Mouse (Mus musculus) intestine, embryonic 14.5 days (tissue): ENCODE data around the gene Ifit1bl1. TPM values are rescaled to one million over a fixed set of nuclear protein-coding genes. Genes with fewer than 3 reads are reported as not detected.

Source experiments
- ATAC-seq: fragments of 200-750 bp; cut with Nextera tagmentation; replicated peaks from 2 replicates; pipeline ENCODE4 v1.8.0; 2017; ENCODE audit warnings: low read depth, moderate number of reproducible peaks, moderate TSS enrichment, moderate library complexity; ENCODE audit not compliant: low FRiP score, low TSS enrichment
- DNase-seq: peaks from one replicate; pipeline ENCODE4 v3.0.0-alpha.2; 2018; ENCODE audit warnings: low spot score
- H3K27ac ChIP-seq: fragments of 300-500 bp; sonication (generic); 2 replicates; pipeline ENCODE4 v1.5.1; 2014; ENCODE audit warnings: low read depth, mild to moderate bottlenecking, control low read depth
- H3K27me3 ChIP-seq: fragments of 300-500 bp; sonication (generic); replicated peaks from 2 replicates; pipeline ENCODE4 v1.6.1; 2014; ENCODE audit warnings: low read length, control low read depth; ENCODE audit not compliant: control insufficient read depth, insufficient read depth
- H3K36me3 ChIP-seq: fragments of 300-500 bp; sonication (generic); 2 replicates; pipeline ENCODE4 v1.6.1; 2014; ENCODE audit warnings: low read length, control low read depth; ENCODE audit not compliant: control insufficient read depth, insufficient read depth
- H3K4me1 ChIP-seq: fragments of 300-500 bp; sonication (generic); replicated peaks from 2 replicates; pipeline ENCODE4 v1.6.1; 2014; ENCODE audit warnings: low read length, control low read depth, mixed read lengths; ENCODE audit not compliant: control insufficient read depth, insufficient read depth
- H3K4me2 ChIP-seq: fragments of 300-500 bp; sonication (generic); 2 replicates; pipeline ENCODE4 v1.6.1; 2014; ENCODE audit warnings: low read length
- H3K4me3 ChIP-seq: fragments of 300-500 bp; sonication (generic); 2 replicates; pipeline ENCODE4 v1.5.1; 2014; ENCODE audit warnings: low read depth, low read length, control low read depth, mixed read lengths
- H3K9ac ChIP-seq: fragments of 300-500 bp; sonication (generic); 2 replicates; pipeline ENCODE4 v1.6.1; 2014; ENCODE audit warnings: mild to moderate bottlenecking, low read length
- H3K9me3 ChIP-seq: fragments of 300-500 bp; sonication (generic); 2 replicates; pipeline ENCODE4 v1.6.1; 2016; ENCODE audit warnings: low read length, control low read depth; ENCODE audit not compliant: control insufficient read depth
- WGBS: fragments of 180-500 bp; shearing (Covaris S2); extraction: QIAGEN DNeasy Blood & Tissue Kit; methylation state at CpG from one replicate; pipeline ENCODE4 v1.1.7; 2014; 5-methylcytosine and 5-hydroxymethylcytosine counted together
- polyA plus RNA-seq: library from polyadenylated mRNA; unstranded; fragments of >200 nt; fragmentation: Nextera tagmentation; extraction: Ambion mirVana; gene quantifications from 2 replicates; pipeline ENCODE4 v1.2.1, GENCODE M21; 2014

Ifit1bl1 gene
- polyA plus RNA-seq, 1 experiment from 2014 or later = 0.18 TPM

GRCm38 (mm10) chr19:34562556-34562955, 39.2 kb downstream of the Ifit1bl1 start:
- no peaks in the 10 kb centered on the region for H3K36me3 ChIP-seq
- ATAC-seq (no peak), DNase-seq (no peak)
- H3K4me2 ChIP-seq = no peak overlapping the region
- no peaks in the 10 kb centered on the region for H3K4me1 ChIP-seq
- H3K27me3 ChIP-seq = no peaks in the 10 kb centered on the region
- no peak overlapping the region for H3K27ac ChIP-seq
- H3K9me3 ChIP-seq = no peaks in the 10 kb centered on the region
- H3K4me3 ChIP-seq = no peak overlapping the region
- H3K9ac ChIP-seq = no peak overlapping the region

- H3K4me2 ChIP-seq = no peak overlapping the region
- H3K27ac ChIP-seq = no peak overlapping the region
- no peak overlapping the region for H3K4me3 ChIP-seq
- H3K36me3 ChIP-seq = no peaks in the 10 kb centered on the region
- no peaks in the 10 kb centered on the region for H3K27me3 ChIP-seq
- peaks cover 17% of the 10 kb centered on the region for H3K4me1 ChIP-seq
- ATAC-seq (no peak), DNase-seq (no peak)
- H3K9ac ChIP-seq = no peak overlapping the region
- H3K9me3 ChIP-seq = no peaks in the 10 kb centered on the region; the same call in 1 of the 2 replicates
- WGBS = 46% methylated on average over 3 of the region's 3 CpGs
Measured at GRCm38 (mm10) chr19:34556621-34557020, 45.1 kb downstream of the Ifit1bl1 start.

- Histone ChIP-seq H3K4me1 (peaks cover 17% of the 10 kb centered on the region), H3K4me3 (no peak overlapping the region), H3K27me3 (no peaks in the 10 kb centered on the region), H3K36me3 (no peaks in the 10 kb centered on the region), H3K4me2 (no peak overlapping the region), H3K9ac (no peak overlapping the region), H3K27ac (no peak overlapping the region), H3K9me3 (no peaks in the 10 kb centered on the region; the same call in 1 of the 2 replicates)
- ATAC-seq (no peak), DNase-seq (no peak)
Measured at GRCm38 (mm10) chr19:34554061-34554460, 47.7 kb downstream of the Ifit1bl1 start.

GRCm38 (mm10) chr19:34553522-34553921, 48.2 kb downstream of the Ifit1bl1 start:
- Histone ChIP-seq H3K4me3 (no peak overlapping the region), H3K27ac (peak overlapping the region; percentile 47; the same call in 1 of the 2 replicates), H3K27me3 (no peaks in the 10 kb centered on the region), H3K9ac (no peak overlapping the region), H3K4me2 (peak overlapping the region; percentile 34), H3K36me3 (no peaks in the 10 kb centered on the region), H3K4me1 (peaks cover 17% of the 10 kb centered on the region), H3K9me3 (no peaks in the 10 kb centered on the region; the same call in 1 of the 2 replicates)
- WGBS = 47% methylated on average over 3 of the region's 3 CpGs
- DNase-seq (no peak), ATAC-seq (no peak)

- Histone ChIP-seq H3K27ac (peak overlapping the region; percentile 47; the same call in 1 of the 2 replicates), H3K27me3 (no peaks in the 10 kb centered on the region), H3K36me3 (no peaks in the 10 kb centered on the region), H3K4me3 (no peak overlapping the region), H3K4me2 (peak overlapping the region; percentile 34), H3K9ac (no peak overlapping the region), H3K4me1 (peaks cover 17% of the 10 kb centered on the region), H3K9me3 (no peaks in the 10 kb centered on the region; the same call in 1 of the 2 replicates)
- no peak for DNase-seq
- ATAC-seq = no peak
- 50% methylated on average over 6 of the region's 6 CpGs for WGBS
Measured at GRCm38 (mm10) chr19:34553021-34553420, 48.7 kb downstream of the Ifit1bl1 start.

- no peaks in the 10 kb centered on the region for H3K36me3 ChIP-seq
- peak overlapping the region; percentile 30; the same call in 1 of the 2 replicates for H3K27ac ChIP-seq
- H3K9me3 ChIP-seq = no peaks in the 10 kb centered on the region; the same call in 1 of the 2 replicates
- H3K4me2 ChIP-seq = peak overlapping the region; percentile 34
- WGBS = 29% methylated on average over 5 of the region's 5 CpGs
- peak overlapping the region; percentile 12; the same call in 1 of the 2 replicates for H3K4me3 ChIP-seq
- ATAC-seq (no peak), DNase-seq (no peak)
- H3K27me3 ChIP-seq = no peaks in the 10 kb centered on the region
- H3K9ac ChIP-seq = no peak overlapping the region
- H3K4me1 ChIP-seq = peaks cover 17% of the 10 kb centered on the region
Measured at GRCm38 (mm10) chr19:34551981-34552380, 49.8 kb downstream of the Ifit1bl1 start.

- H3K9ac ChIP-seq = peak within 1 kb of the TSS; percentile 39
Measured at GRCm38 (mm10) chr19:34550534-34551223, 51.1 kb downstream of the Ifit1bl1 start, which contains the start of gene Ifit2. TSS of gene Ifit2 (plus strand) at chr19:34550694.

GRCm38 (mm10) chr19:34550205-34550533, 51.6 kb downstream of the Ifit1bl1 start:
- Histone ChIP-seq H3K27me3 (no peaks in the 10 kb centered on the region), H3K4me1 (peaks cover 14% of the 10 kb centered on the region), H3K27ac (peak overlapping the region; percentile 71; the same call in 1 of the 2 replicates), H3K9me3 (no peaks in the 10 kb centered on the region; the same call in 1 of the 2 replicates), H3K4me3 (peak overlapping the region; percentile 45), H3K36me3 (no peaks in the 10 kb centered on the region), H3K9ac (peak overlapping the region; percentile 39; the same call in 1 of the 2 replicates), H3K4me2 (peak overlapping the region; percentile 60)
- ATAC-seq (peak; percentile 24; the same call in 1 of the 2 replicates), DNase-seq (no peak)
- 29% methylated on average over 4 of the region's 4 CpGs for WGBS

More at GRCm38 (mm10) chr19:34550534-34551223, 51.1 kb downstream of the Ifit1bl1 start, which contains the start of gene Ifit2:
- H3K4me2 ChIP-seq = peak within 1 kb of the TSS; percentile 60
- no peaks in the 10 kb centered on the region; the same call in 1 of the 2 replicates for H3K9me3 ChIP-seq
- peak within 1 kb of the TSS; percentile 71; the same call in 1 of the 2 replicates for H3K27ac ChIP-seq
- ATAC-seq = peak; percentile 91
- H3K36me3 ChIP-seq = no peaks in the 10 kb centered on the region
- peak within 1 kb of the TSS; percentile 45 for H3K4me3 ChIP-seq
- DNase-seq = peak; percentile 85
- 2% methylated on average over 22 of the region's 22 CpGs for WGBS
- H3K27me3 ChIP-seq = no peaks in the 10 kb centered on the region
- peaks cover 14% of the 10 kb centered on the region for H3K4me1 ChIP-seq
